Mouse (Mus musculus) thymus, postnatal 10 days (tissue): ENCODE results near the gene Mical2.

Experiments used
- DNase-seq, 2 experiments: peaks; one replicate each; pipeline ENCODE4 v3.0.0; 2021; ENCODE audit warnings: low spot score in 2 of 2

The Mical2 gene

GRCm38 (mm10) chr7:112225615-112226262 is at the start of gene Mical2:
Mical2 (plus strand) TSS chr7:112225856.
- peak; percentile 71 to 81 for DNase-seq

- no peak for DNase-seq
These were observed 49.0 kb upstream of the Mical2 start for GRCm38 (mm10) chr7:112176627-112177026.

GRCm38 (mm10) chr7:112180235-112180705 is 45.4 kb upstream of the Mical2 start:
- peak; percentile 39 to 72 for DNase-seq

- peak; percentile 73 to 86 for DNase-seq
These were observed 42.3 kb upstream of the Mical2 start for GRCm38 (mm10) chr7:112183258-112183841.

- no peak for DNase-seq
These were observed 41.0 kb upstream of the Mical2 start for GRCm38 (mm10) chr7:112184519-112185225.

- no peak for DNase-seq
These were observed 40.4 kb upstream of the Mical2 start for GRCm38 (mm10) chr7:112185226-112185745.

- no peak for DNase-seq
These were observed 38.8 kb upstream of the Mical2 start for GRCm38 (mm10) chr7:112186871-112187270.

GRCm38 (mm10) chr7:112187536-112188459 is 37.9 kb upstream of the Mical2 start:
- no peak for DNase-seq

GRCm38 (mm10) chr7:112192237-112192636 is 33.4 kb upstream of the Mical2 start:
- no peak for DNase-seq

GRCm38 (mm10) chr7:112192778-112193177 is 32.9 kb upstream of the Mical2 start:
- no peak for DNase-seq

- no peak for DNase-seq
These were observed 31.4 kb upstream of the Mical2 start for GRCm38 (mm10) chr7:112194286-112194685.

- DNase-seq: no peak
These were observed 28.2 kb upstream of the Mical2 start for GRCm38 (mm10) chr7:112197461-112197860.

GRCm38 (mm10) chr7:112199343-112199742 is 26.3 kb upstream of the Mical2 start:
- no peak for DNase-seq

GRCm38 (mm10) chr7:112200761-112201160 is 24.9 kb upstream of the Mical2 start:
- DNase-seq: no peak

GRCm38 (mm10) chr7:112202194-112202593 is 23.5 kb upstream of the Mical2 start:
- DNase-seq: no peak

- no peak for DNase-seq
These were observed 22.8 kb upstream of the Mical2 start for GRCm38 (mm10) chr7:112202843-112203242.

GRCm38 (mm10) chr7:112203937-112204336 is 21.7 kb upstream of the Mical2 start:
- no peak for DNase-seq

- no peak for DNase-seq
These were observed 21.2 kb upstream of the Mical2 start for GRCm38 (mm10) chr7:112204380-112204963.

GRCm38 (mm10) chr7:112205513-112205912 is 20.1 kb upstream of the Mical2 start:
- peak in 1 of 2 experiments; percentile 35 for DNase-seq

- DNase-seq: no peak
These were observed 17.9 kb upstream of the Mical2 start for GRCm38 (mm10) chr7:112207717-112208116.
